Mouse (Mus musculus) cortical plate, adult 2 months (tissue): Measurements from ENCODE around the gene Ikzf3.

Source experiments
- CTCF ChIP-seq: fragments of 200-500 bp; IDR thresholded peaks from 2 replicates; pipeline ENCODE4 v1.5.1; 2011; ENCODE audit warnings: mild to moderate bottlenecking, control low read depth, low read length; ENCODE audit not compliant: insufficient read depth; ENCODE audit errors: extremely low read depth
- POLR2A ChIP-seq: fragments of 200-500 bp; IDR thresholded peaks from 2 replicates; pipeline ENCODE4 v1.6.1; 2011; ENCODE audit warnings: mild to moderate bottlenecking, low read length, control low read depth; ENCODE audit not compliant: insufficient read depth; ENCODE audit errors: extremely low read depth

GRCm38 (mm10) chr11:98492959-98493358, 52.9 kb downstream of the Ikzf3 start:
- TF ChIP-seq CTCF (no peak), POLR2A (no peak)
